Mouse (Mus musculus) adrenal gland, postnatal 4 days (tissue): ENCODE measurements around the gene Hectd1. TPM values are rescaled to one million over a fixed set of nuclear protein-coding genes. Genes with fewer than 3 reads are reported as not detected.

Experiments used
- DNase-seq, 2 experiments: peaks; one replicate each; pipeline ENCODE4 v3.0.0; 2021 to 2022; ENCODE audit warnings: low spot score in 2 of 2, mixed read lengths in 2 of 2
- long read RNA-seq, 2 experiments: library from polyadenylated mRNA; stranded (forward); transcript quantifications; one replicate each; pipeline ENCODE4 v2.0.0; 2021
- total RNA-seq, 2 experiments: library from RNA; stranded (reverse); gene quantifications; 2 replicates each; pipeline ENCODE4 v1.2.3; 2021

Gene Hectd1
- 100 to 1,000 TPM in 1 of 2 experiments, 10 to 100 TPM in 1; 93.9 to 102 TPM for total RNA-seq
- long read RNA-seq, experiment 1, partial matches to known transcripts: 2 of 4 reads
- long read RNA-seq, experiment 1, other reads (novel, unspliced or antisense): 2 of 4 reads
- long read RNA-seq, experiment 2, partial matches to known transcripts: 50 of 61 reads
- long read RNA-seq, experiment 2, other reads (novel, unspliced or antisense): 9 of 61 reads

GRCm38 (mm10) chr12:51829290-51830076 is at the start of gene Hectd1:
Gene Hectd1, minus strand, starts transcription at chr12:51829536.
- DNase-seq: peak; percentile 68

GRCm38 (mm10) chr12:51871446-51872144 is 42.3 kb upstream of the Hectd1 start:
- DNase-seq: no peak

GRCm38 (mm10) chr12:51869511-51869910 is 40.2 kb upstream of the Hectd1 start:
- DNase-seq: no peak

GRCm38 (mm10) chr12:51867076-51867475 is 37.7 kb upstream of the Hectd1 start:
- no peak for DNase-seq

GRCm38 (mm10) chr12:51866226-51866910 is 37.0 kb upstream of the Hectd1 start:
- DNase-seq: no peak

GRCm38 (mm10) chr12:51865790-51866179 is 36.4 kb upstream of the Hectd1 start:
- DNase-seq: no peak

GRCm38 (mm10) chr12:51865061-51865789 is 35.9 kb upstream of the Hectd1 start:
- DNase-seq: no peak

- no peak for DNase-seq
Measured at GRCm38 (mm10) chr12:51863116-51864002, 34.0 kb upstream of the Hectd1 start.

GRCm38 (mm10) chr12:51858134-51859028 is 29.0 kb upstream of the Hectd1 start:
- DNase-seq: no peak

GRCm38 (mm10) chr12:51856768-51857295 is 27.5 kb upstream of the Hectd1 start:
- no peak for DNase-seq

- no peak for DNase-seq
Measured at GRCm38 (mm10) chr12:51855872-51856271, 26.5 kb upstream of the Hectd1 start.

GRCm38 (mm10) chr12:51855453-51855852 is 26.1 kb upstream of the Hectd1 start:
- DNase-seq: no peak

GRCm38 (mm10) chr12:51851617-51852016 is 22.3 kb upstream of the Hectd1 start:
- no peak for DNase-seq

- DNase-seq: no peak
Measured at GRCm38 (mm10) chr12:51851155-51851554, 21.8 kb upstream of the Hectd1 start.

GRCm38 (mm10) chr12:51850339-51850738 is 21.0 kb upstream of the Hectd1 start:
- DNase-seq: no peak

- DNase-seq: no peak
Measured at GRCm38 (mm10) chr12:51849902-51850301, 20.6 kb upstream of the Hectd1 start.

GRCm38 (mm10) chr12:51847953-51848680 is 18.8 kb upstream of the Hectd1 start:
- no peak for DNase-seq

- DNase-seq: no peak
Measured at GRCm38 (mm10) chr12:51845261-51845660, 15.9 kb upstream of the Hectd1 start.
